Mouse (Mus musculus) ES-Bruce4 (cell line): Measurements from ENCODE around the gene Gm10803.

Experiments
- EP300 ChIP-seq: IDR thresholded peaks from 2 replicates; pipeline ENCODE4 v1.6.1; 2011; ENCODE audit warnings: low read depth, low read length; ENCODE audit not compliant: insufficient read depth
- POLR2A ChIP-seq: IDR thresholded peaks from one replicate; pipeline ENCODE4 v1.8.1; 2011; ENCODE audit warnings: low read length; ENCODE audit not compliant: insufficient read depth

DNA sequence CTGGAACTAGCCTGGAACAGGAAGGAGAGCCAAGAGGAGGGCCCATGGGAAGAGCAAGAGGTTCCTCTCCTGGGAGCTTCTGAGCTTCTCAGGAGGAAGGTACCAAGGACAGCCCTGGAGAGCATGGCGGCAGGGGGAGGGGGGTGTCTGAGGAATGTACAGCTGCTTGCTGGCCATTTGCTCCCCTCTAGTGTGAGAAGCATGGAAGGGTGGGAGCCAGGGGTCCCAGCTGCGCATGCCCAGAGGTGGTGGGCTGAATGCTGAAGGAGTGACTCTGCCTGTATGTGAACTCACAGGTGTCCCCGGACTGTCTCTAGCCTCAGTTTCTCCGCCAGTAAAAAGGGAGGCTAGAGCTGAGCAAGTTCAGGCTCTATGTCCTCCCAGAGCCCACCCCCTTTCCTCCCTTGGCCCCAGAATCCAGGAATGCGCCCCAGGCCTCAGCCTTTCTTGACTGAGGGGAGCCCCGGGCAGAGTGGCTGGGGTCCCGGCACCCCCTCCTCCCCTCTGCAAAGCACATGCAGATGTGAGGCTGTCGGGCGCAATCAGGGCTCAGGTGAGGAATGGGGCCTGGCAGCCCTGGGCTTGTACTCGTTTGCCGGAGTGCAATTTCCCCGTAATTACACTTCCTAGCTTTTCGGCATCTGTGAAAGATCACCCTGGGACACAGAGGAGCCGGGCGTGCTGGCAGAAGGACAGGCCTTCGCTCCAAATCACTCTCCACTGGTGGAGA lies 35.2 kb upstream of the Gm10803 start:
- TF ChIP-seq EP300, result no peak
- no peak for TF ChIP-seq POLR2A
